Mouse (Mus musculus): ENCODE measurements around the gene Bpifb2. TPM values are rescaled to one million over a fixed set of nuclear protein-coding genes. Genes with fewer than 3 reads are reported as not detected.

Gene Bpifb2
- polyA plus RNA-seq (2012; rRNA removed; ENCODE audit: low replicate concordance) = not detected in 2 replicates

DNA sequence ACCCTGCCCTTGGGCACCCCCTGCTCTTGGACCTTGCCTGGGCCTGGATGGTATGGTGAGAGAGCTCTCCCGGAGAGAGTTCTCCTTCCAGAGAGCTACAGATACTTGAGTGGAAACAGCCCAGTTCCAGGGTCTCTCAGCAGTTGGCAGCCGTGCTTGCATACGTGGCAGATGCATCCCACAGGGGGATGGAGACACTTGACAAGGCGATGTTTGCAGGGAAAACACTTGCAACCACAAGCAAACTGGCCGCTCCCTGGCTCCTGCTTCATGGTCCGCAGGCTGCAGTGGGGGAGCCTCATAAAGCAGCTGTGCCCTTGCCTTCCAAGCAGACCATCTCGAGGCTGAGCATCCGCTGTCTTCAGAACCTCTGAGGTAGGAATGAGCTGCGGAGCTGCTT lies at the start of gene Bpifb2:
Bpifb2 (plus strand) TSS at position 301 of the 400 bp plus-strand sequence.

GRCm38 (mm10) chr2:153870984-153871383 lies 3.9 kb upstream of the Bpifb2 start, which contains the start of gene Sun5:
Gene Sun5 (minus strand): TSS chr2:153871084.

DNA sequence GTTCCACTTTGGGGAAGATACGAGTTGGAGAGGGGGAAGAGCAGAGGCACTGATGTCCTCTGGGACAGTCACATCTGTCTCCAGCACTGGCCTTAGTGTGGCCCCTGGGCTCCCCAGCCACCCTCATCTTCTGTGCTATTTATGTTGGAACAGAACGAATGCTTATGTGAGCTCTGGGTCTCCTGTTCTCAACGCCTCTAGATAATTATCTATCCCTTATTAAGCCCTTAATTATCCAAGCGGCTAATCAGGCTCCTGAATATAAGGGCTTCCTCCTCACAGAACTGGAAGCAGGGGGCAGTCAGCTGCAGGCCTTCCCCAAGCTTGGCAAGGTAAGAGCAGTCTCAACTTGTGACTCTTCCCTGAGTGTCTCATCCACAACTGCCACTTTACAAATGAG lies 25.2 kb downstream of the Bpifb2 start, which contains the start of gene Bpifb6:
Bpifb6 (plus strand) TSS at position 301 of the 400 bp plus-strand sequence.

GRCm38 (mm10) chr2:153917930-153918329 lies 43.1 kb downstream of the Bpifb2 start, which contains the start of gene Bpifb3:
Gene Bpifb3 (plus strand): TSS chr2:153918230.

DNA sequence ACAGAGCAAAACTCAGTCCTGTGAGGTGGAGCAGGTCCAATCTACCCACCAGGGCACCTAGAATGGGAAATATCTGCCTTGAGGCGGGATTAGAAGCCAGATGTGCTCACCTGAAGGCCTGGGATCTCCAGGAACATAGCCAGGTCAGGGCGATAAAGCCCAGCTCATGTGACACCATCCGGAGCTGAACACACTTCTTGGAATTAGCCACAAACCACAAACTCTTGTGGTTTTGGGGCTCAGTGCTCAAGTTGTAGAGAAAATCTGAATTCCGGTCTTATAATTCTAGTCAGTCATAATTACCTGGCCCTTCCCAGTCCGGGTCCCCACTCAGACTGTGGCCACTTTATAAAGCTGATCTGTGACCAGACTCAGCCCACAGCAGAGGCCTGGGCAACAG lies 63.0 kb downstream of the Bpifb2 start, which contains the start of gene Bpifb4:
Bpifb4 (plus strand) TSS at position 370 of the 400 bp plus-strand sequence.

Other genes with a start within 250 kb of the Bpifb2 start
- gene Commd7, start 242.3 kb upstream of the Bpifb2 start, polyA plus RNA-seq (2012; rRNA removed; ENCODE audit: low replicate concordance) = 21.0 and 23.6 TPM in 2 replicates
- gene Dnmt3b, start 225.6 kb upstream of the Bpifb2 start, polyA plus RNA-seq (2012; rRNA removed; ENCODE audit: low replicate concordance) = 1.8 and 5.2 TPM in 2 replicates
- not detected in 2 replicates for gene Dnmt3c, start 178.4 kb upstream of the Bpifb2 start, polyA plus RNA-seq (2012; rRNA removed; ENCODE audit: low replicate concordance)
- gene Mapre1, start 133.8 kb upstream of the Bpifb2 start, polyA plus RNA-seq (2012; rRNA removed; ENCODE audit: low replicate concordance) = 13.2 and 16.4 TPM in 2 replicates
- gene Efcab8, start 95.1 kb upstream of the Bpifb2 start, polyA plus RNA-seq (2012; rRNA removed; ENCODE audit: low replicate concordance) = 1.1 and 2.4 TPM in 2 replicates
- gene Sun5, start 4.0 kb upstream of the Bpifb2 start, polyA plus RNA-seq (2012; rRNA removed; ENCODE audit: low replicate concordance) = not detected in 2 replicates
- gene Bpifb6, start 25.3 kb downstream of the Bpifb2 start, polyA plus RNA-seq (2012; rRNA removed; ENCODE audit: low replicate concordance) = 0.09 and 2.1 TPM in 2 replicates
- gene Bpifb3, start 43.2 kb downstream of the Bpifb2 start, polyA plus RNA-seq (2012; rRNA removed; ENCODE audit: low replicate concordance) = 0.06 TPM in 1 of 2 replicates, not detected in the other
- gene Bpifb4, start 63.2 kb downstream of the Bpifb2 start, polyA plus RNA-seq (2012; rRNA removed; ENCODE audit: low replicate concordance) = not detected in 2 replicates
- not detected in 2 replicates for gene Bpifa6, start 99.9 kb downstream of the Bpifb2 start, polyA plus RNA-seq (2012; rRNA removed; ENCODE audit: low replicate concordance)
- gene Bpifa2, start 133.2 kb downstream of the Bpifb2 start, polyA plus RNA-seq (2012; rRNA removed; ENCODE audit: low replicate concordance) = not detected in 2 replicates

Data from subcutaneous adipose tissue, adult 2 months (tissue).